In genomic region chr14:14012383-14013251, GRCm38 (mm10) we compare ENCODE assay signal across 8 mouse cellular contexts. TPM values are rescaled to one million over a fixed set of nuclear protein-coding genes. Genes with fewer than 3 reads are reported as not detected.
DNase-seq lines count a peak whose midpoint lies in the region; ATAC-seq and TF ChIP-seq lines count a peak whose summit lies in the region.

No protein-coding gene starts in this region.

- peak; percentile 63 for DNase-seq in c-Kit-positive CD71-positive TER-119-negative erythroid progenitor cells, embryonic 14.5 days (ENCODE audit: low read depth)
- DNase-seq in forebrain, embryonic 11.5 days (ENCODE audit: low spot score), result peak; percentile 90
- DNase-seq in kidney, postnatal 25 days, result peak; percentile 89 to 96
- DNase-seq in liver, embryonic 14.5 days (ENCODE audit: low read depth in 3 of 3, low spot score in 3 of 3), result peak; percentile 51 to 61 (median 60)
- peak; percentile 83 for DNase-seq in neural tube, embryonic 10.5 days (ENCODE audit: extremely low spot score, low spot score)

- 2% methylated on average over 89 of the region's 116 CpGs for WGBS in forebrain, embryonic 11.5 days
- under 1% methylated on average over 105 of the region's 116 CpGs for WGBS in heart, embryonic 16.5 days
- WGBS in liver, embryonic 14.5 days (ENCODE audit: insufficient replicate concordance), result under 1% methylated on average over 101 of the region's 116 CpGs
- under 1% methylated on average over 103 of the region's 116 CpGs for whole genome bisulfite sequencing in stomach, embryonic 15.5 days

- TF ChIP-seq CTCF in E14TG2a.4 (conservative IDR thresholded peaks at IDR 0.05; ENCODE audit: low read length), result no peak
- TF ChIP-seq CTCF in liver, embryonic 14.5 days (IDR thresholded peaks at IDR 0.05; ENCODE audit: low read depth), result no peak; the same call in 1 of the 2 replicates

- peak overlapping the region; percentile 84 for H3K4me3 ChIP-seq in E14TG2a.4 (replicated peaks; ENCODE audit: low read length)
- peak overlapping the region; percentile 86 for H3K4me3 ChIP-seq in forebrain, embryonic 11.5 days (ENCODE audit: low read depth, low read length)
- H3K4me3 ChIP-seq in heart, embryonic 16.5 days (ENCODE audit: low read length), result peak overlapping the region; percentile 87
- peak overlapping the region; percentile 93 to 96 for H3K4me3 ChIP-seq in liver, embryonic 14.5 days (ENCODE audit: insufficient read depth in 1 of 2, low read depth in 2 of 2, low read length in 2 of 2)
- H3K4me3 ChIP-seq in stomach, embryonic 15.5 days (replicated peaks), result peak overlapping the region; percentile 91

- peak overlapping the region; percentile 97 for H3K9ac ChIP-seq in forebrain, embryonic 11.5 days (ENCODE audit: low read length)
- H3K9ac ChIP-seq in heart, embryonic 16.5 days (ENCODE audit: low read length), result peak overlapping the region; percentile 95
- peak overlapping the region; percentile 94 for H3K9ac ChIP-seq in liver, embryonic 14.5 days (replicated peaks)
- peak overlapping the region; percentile 98 for H3K9ac ChIP-seq in stomach, embryonic 15.5 days

- peaks cover 20% of the 10 kb centered on the region for H3K27me3 ChIP-seq in E14TG2a.4 (ENCODE audit: insufficient read depth, low read length)
- no peaks in the 10 kb centered on the region for H3K27me3 ChIP-seq in forebrain, embryonic 11.5 days (ENCODE audit: control insufficient read depth, insufficient read depth, low read length)
- no peaks in the 10 kb centered on the region for H3K27me3 ChIP-seq in heart, embryonic 16.5 days (ENCODE audit: control insufficient read depth, insufficient read depth, low read length)
- H3K27me3 ChIP-seq in liver, embryonic 14.5 days (ENCODE audit: control insufficient read depth, insufficient read depth, low read length), result no peaks in the 10 kb centered on the region
- H3K27me3 ChIP-seq in stomach, embryonic 15.5 days (replicated peaks), result no peaks in the 10 kb centered on the region

- peak overlapping the region; percentile 59 for H3K4me2 ChIP-seq in forebrain, embryonic 11.5 days (ENCODE audit: low read depth, low read length, severe bottlenecking)
- H3K4me2 ChIP-seq in heart, embryonic 16.5 days (ENCODE audit: low read depth, low read length), result peak overlapping the region; percentile 91
- H3K4me2 ChIP-seq in liver, embryonic 14.5 days (ENCODE audit: low read depth), result peak overlapping the region; percentile 93
- H3K4me2 ChIP-seq in stomach, embryonic 15.5 days, result peak overlapping the region; percentile 89

- no peaks in the 10 kb centered on the region for H3K9me3 ChIP-seq in E14TG2a.4 (ENCODE audit: low read length)
- no peaks in the 10 kb centered on the region for H3K9me3 ChIP-seq in forebrain, embryonic 11.5 days (ENCODE audit: control insufficient read depth, low read length)
- no peaks in the 10 kb centered on the region for H3K9me3 ChIP-seq in heart, embryonic 16.5 days (replicated peaks; ENCODE audit: control insufficient read depth, low read length)
- H3K9me3 ChIP-seq in liver, embryonic 14.5 days (ENCODE audit: control insufficient read depth, low read length), result no peaks in the 10 kb centered on the region
- no peaks in the 10 kb centered on the region for H3K9me3 ChIP-seq in stomach, embryonic 15.5 days

- peak; percentile 91 for ATAC-seq in forebrain, embryonic 11.5 days (replicated peaks; ENCODE audit: low FRiP score)
- ATAC-seq in heart, embryonic 16.5 days (replicated peaks; ENCODE audit: extremely low read depth, insufficient read depth, low FRiP score), result peak; percentile 93
- ATAC-seq in liver, embryonic 14.5 days (ENCODE audit: insufficient read depth), result peak; percentile 85
- peak; percentile 92 for ATAC-seq in stomach, embryonic 15.5 days (ENCODE audit: insufficient read depth, low FRiP score, low read depth)

- H3K27ac ChIP-seq in forebrain, embryonic 11.5 days (ENCODE audit: low read depth, low read length), result peak overlapping the region; percentile 98
- H3K27ac ChIP-seq in heart, embryonic 16.5 days (ENCODE audit: low read length), result peak overlapping the region; percentile 99
- peak overlapping the region; percentile 58 for H3K27ac ChIP-seq in liver, embryonic 14.5 days
- peak overlapping the region; percentile 100 for H3K27ac ChIP-seq in stomach, embryonic 15.5 days

- peaks cover 14% of the 10 kb centered on the region for H3K4me1 ChIP-seq in E14TG2a.4 (replicated peaks; ENCODE audit: low read depth, low read length)
- H3K4me1 ChIP-seq in forebrain, embryonic 11.5 days (replicated peaks; ENCODE audit: control insufficient read depth, insufficient read depth, low read length), result 0 out of 2 replicates have a peak, but pooled peaks cover 2% of the 10 kb centered on the region
- peaks cover 12% of the 10 kb centered on the region for H3K4me1 ChIP-seq in heart, embryonic 16.5 days (ENCODE audit: control insufficient read depth, insufficient read depth, low read length)
- peaks cover 4 to 7% of the 10 kb centered on the region in 2 experiments for H3K4me1 ChIP-seq in liver, embryonic 14.5 days (replicated peaks; ENCODE audit: control insufficient read depth in 2 of 2, insufficient read depth in 2 of 2, low read length in 1 of 2)
- peaks cover 3% of the 10 kb centered on the region; the same call in 1 of the 2 replicates for H3K4me1 ChIP-seq in stomach, embryonic 15.5 days

- no peaks in the 10 kb centered on the region for H3K36me3 ChIP-seq in E14TG2a.4 (ENCODE audit: insufficient read depth, low read length)
- H3K36me3 ChIP-seq in forebrain, embryonic 11.5 days (ENCODE audit: control insufficient read depth, insufficient read depth, low read length), result no peaks in the 10 kb centered on the region; the same call in 1 of the 2 replicates
- H3K36me3 ChIP-seq in heart, embryonic 16.5 days (ENCODE audit: control insufficient read depth, insufficient read depth), result 0 out of 2 replicates have a peak, but pooled peaks cover 2% of the 10 kb centered on the region
- H3K36me3 ChIP-seq in liver, embryonic 14.5 days (replicated peaks; ENCODE audit: control insufficient read depth, insufficient read depth, low read depth), result no peaks in the 10 kb centered on the region
- H3K36me3 ChIP-seq in stomach, embryonic 15.5 days, result no peaks in the 10 kb centered on the region

- TF ChIP-seq EP300 in liver, embryonic 14.5 days (IDR thresholded peaks at IDR 0.05; ENCODE audit: low read depth), result no peak

RNA-seq across cellular contexts. Expression of gene Thoc7, which starts 51.0 kb away (rescaled TPM):
- polyA plus RNA-seq in forebrain, embryonic 11.5 days (2014; fragmentation: Nextera tagmentation; extraction: Ambion mirVana), result 241 and 261 TPM in 2 replicates
- polyA plus RNA-seq in heart, embryonic 16.5 days (2015; fragmentation: Nextera tagmentation; extraction: Ambion mirVana), result 156 and 167 TPM in 2 replicates
- 23.3 and 45.1 TPM in 2 replicates for polyA plus RNA-seq in liver, embryonic 14.5 days (2012; rRNA removed)
- polyA plus RNA-seq in liver, embryonic 14.5 days (2014; fragmentation: Nextera tagmentation; extraction: Ambion mirVana), result 93.6 and 98.9 TPM in 2 replicates
- polyA plus RNA-seq in stomach, embryonic 15.5 days (2015; fragmentation: Nextera tagmentation; extraction: Ambion mirVana), result 191 and 213 TPM in 2 replicates

RNA-seq across cellular contexts. Expression of gene Atxn7, which starts 51.4 kb away (rescaled TPM):
- 9.3 and 10.4 TPM in 2 replicates for polyA plus RNA-seq in forebrain, embryonic 11.5 days (2014; fragmentation: Nextera tagmentation; extraction: Ambion mirVana)
- polyA plus RNA-seq in heart, embryonic 16.5 days (2015; fragmentation: Nextera tagmentation; extraction: Ambion mirVana), result 2.7 and 2.9 TPM in 2 replicates
- polyA plus RNA-seq in liver, embryonic 14.5 days (2012; rRNA removed), result 3.0 and 3.2 TPM in 2 replicates
- 1.1 and 1.5 TPM in 2 replicates for polyA plus RNA-seq in liver, embryonic 14.5 days (2014; fragmentation: Nextera tagmentation; extraction: Ambion mirVana)
- polyA plus RNA-seq in stomach, embryonic 15.5 days (2015; fragmentation: Nextera tagmentation; extraction: Ambion mirVana), result 4.6 and 4.8 TPM in 2 replicates

Comparison
In these comparisons a context has a peak if more than half of its experiments do, and no peak if none do; other contexts are left out.
1. Peak in every context shown above with its lines: DNase-seq, ATAC-seq, H3K4me3 ChIP-seq and H3K27ac ChIP-seq.